Mouse (Mus musculus): ENCODE results near the gene Eya3. TPM values are rescaled to one million over a fixed set of nuclear protein-coding genes. Genes with fewer than 3 reads are reported as not detected.
"Not testable (repeated sequence)": the region's sequence is repeated elsewhere in the genome, so short reads cannot be mapped to it uniquely, and the experiment has no call there.

Gene Eya3
- polyA plus RNA-seq, 1 experiment from 2014 or later = 6.0 TPM

- not testable (repeated sequence) for H3K36me3 ChIP-seq (replicated peaks; ENCODE audit: insufficient read depth, low read length); H3K4me1 ChIP-seq (ENCODE audit: insufficient read depth); ATAC-seq; H3K4me2 ChIP-seq (ENCODE audit: low read depth, low read length); H3K9me3 ChIP-seq (ENCODE audit: low read length); H3K9ac ChIP-seq (replicated peaks); H3K4me3 ChIP-seq (ENCODE audit: low read depth, low read length); H3K27ac ChIP-seq (ENCODE audit: low read depth); DNase-seq; H3K27me3 ChIP-seq (ENCODE audit: insufficient read depth, low read length)
- TF ChIP-seq CTCF (IDR thresholded peaks at IDR 0.05; ENCODE audit: low read depth) = peak; percentile 24; the same call in 1 of the 2 replicates
- WGBS (ENCODE audit: insufficient replicate concordance) = 73% methylated on average over 3 of the region's 3 CpGs
Measured at GRCm38 (mm10) chr4:132763125-132763524, 124.3 kb downstream of the Eya3 start.

DNA sequence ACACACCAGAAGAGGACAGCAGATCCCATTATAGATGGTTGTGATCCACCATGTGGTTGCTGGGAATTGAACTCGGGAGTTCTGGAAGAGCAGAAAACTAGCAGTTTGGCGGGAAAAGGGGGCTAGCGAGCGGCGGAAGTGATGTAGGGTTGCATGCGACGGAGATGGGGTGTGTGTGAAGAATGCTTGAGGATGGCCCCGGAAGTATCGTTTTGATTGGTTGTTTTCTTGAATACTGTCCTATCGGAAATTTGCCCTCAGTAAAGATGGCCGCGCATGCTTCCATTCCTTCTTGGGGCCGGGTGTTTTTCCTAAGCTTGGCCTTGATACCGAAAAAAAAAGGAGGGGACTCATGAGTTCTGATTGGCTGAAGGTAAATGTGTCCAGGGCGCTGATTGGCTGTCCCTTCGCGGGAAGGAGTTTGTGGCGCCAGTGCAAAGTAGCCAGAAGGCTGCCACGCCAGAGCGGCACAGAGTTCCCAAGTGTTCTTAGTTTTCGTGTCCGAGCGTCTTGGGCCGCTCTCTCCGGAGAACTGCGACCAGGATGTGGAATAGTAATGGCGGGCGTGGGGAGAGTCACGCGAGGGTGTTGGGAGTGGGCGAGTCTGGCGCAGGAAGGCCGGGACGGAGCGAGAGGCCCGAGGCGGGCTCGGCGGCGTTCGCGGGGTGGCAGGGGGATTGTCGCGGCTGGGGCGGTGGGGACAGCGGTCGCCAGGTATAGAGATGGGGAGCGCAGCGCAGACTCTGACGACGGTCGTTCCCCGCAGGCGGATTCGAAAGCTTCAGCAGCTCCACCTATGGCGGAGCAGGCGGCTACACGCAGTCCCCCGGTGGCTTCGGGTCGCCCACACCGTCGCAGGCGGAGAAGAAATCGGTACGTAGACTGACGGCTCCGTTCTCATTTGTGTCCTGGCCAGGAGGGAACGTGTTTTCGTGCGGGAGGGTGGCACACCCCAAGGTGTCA is 129.4 kb downstream of the Eya3 start, which contains the start of gene Rpa2:
Rpa2 (plus strand) TSS at position 419 of the 963 bp plus-strand sequence.
- Histone ChIP-seq H3K4me3 (ENCODE audit: low read depth, low read length) (peak within 1 kb of the TSS; percentile 76), H3K27ac (ENCODE audit: low read depth) (peak within 1 kb of the TSS; percentile 90), H3K4me1 (ENCODE audit: insufficient read depth) (peaks cover 10% of the 10 kb centered on the region), H3K9ac (replicated peaks) (peak within 1 kb of the TSS; percentile 80), H3K9me3 (ENCODE audit: low read length) (no peaks in the 10 kb centered on the region), H3K36me3 (replicated peaks; ENCODE audit: insufficient read depth, low read length) (peaks cover 31% of the 10 kb centered on the region), H3K4me2 (ENCODE audit: low read depth, low read length) (peak within 1 kb of the TSS; percentile 84), H3K27me3 (ENCODE audit: insufficient read depth, low read length) (no peaks in the 10 kb centered on the region)
- peak; percentile 87 for TF ChIP-seq EP300 (IDR thresholded peaks at IDR 0.05; ENCODE audit: low read depth)
- no peak for TF ChIP-seq CTCF (IDR thresholded peaks at IDR 0.05; ENCODE audit: low read depth)
- DNase-seq = peak; percentile 98
- peak; percentile 97 for ATAC-seq
- WGBS (ENCODE audit: insufficient replicate concordance) = 3% methylated on average over 69 of the region's 71 CpGs

- 85% methylated on average over 9 of the region's 9 CpGs for WGBS (ENCODE audit: insufficient replicate concordance)
- ATAC-seq = no peak
Measured at GRCm38 (mm10) chr4:132771776-132772175, 133.0 kb downstream of the Eya3 start.

More at GRCm38 (mm10) chr4:132771776-132772175, 133.0 kb downstream of the Eya3 start:
- Histone ChIP-seq H3K4me2 (ENCODE audit: low read depth, low read length) (no peak overlapping the region), H3K4me1 (ENCODE audit: insufficient read depth) (peaks cover 10% of the 10 kb centered on the region), H3K27ac (ENCODE audit: low read depth) (no peak overlapping the region), H3K9me3 (ENCODE audit: low read length) (no peaks in the 10 kb centered on the region), H3K9ac (replicated peaks) (no peak overlapping the region), H3K36me3 (replicated peaks; ENCODE audit: insufficient read depth, low read length) (peaks cover 65% of the 10 kb centered on the region), H3K4me3 (ENCODE audit: low read depth, low read length) (no peak overlapping the region), H3K27me3 (ENCODE audit: insufficient read depth, low read length) (no peaks in the 10 kb centered on the region)
- DNase-seq = no peak
- TF ChIP-seq EP300 (IDR thresholded peaks at IDR 0.05; ENCODE audit: low read depth) (no peak), CTCF (IDR thresholded peaks at IDR 0.05; ENCODE audit: low read depth) (no peak)

Other genes with a start within 250 kb of the Eya3 start
- gene Phactr4, start 216.5 kb upstream of the Eya3 start, polyA plus RNA-seq (2015; fragmentation: Nextera tagmentation; extraction: Ambion mirVana) = 6.2 and 7.7 TPM in 2 replicates
- 8.0 and 10.1 TPM in 2 replicates for gene Med18, start 175.1 kb upstream of the Eya3 start, polyA plus RNA-seq (2015; fragmentation: Nextera tagmentation; extraction: Ambion mirVana)
- 7.3 and 8.7 TPM in 2 replicates for gene Sesn2, start 128.5 kb upstream of the Eya3 start, polyA plus RNA-seq (2015; fragmentation: Nextera tagmentation; extraction: Ambion mirVana)
- 935 and 945 TPM in 2 replicates for gene Atpif1, start 105.3 kb upstream of the Eya3 start, polyA plus RNA-seq (2015; fragmentation: Nextera tagmentation; extraction: Ambion mirVana)
- gene Dnajc8, start 103.4 kb upstream of the Eya3 start, polyA plus RNA-seq (2015; fragmentation: Nextera tagmentation; extraction: Ambion mirVana) = 70.7 and 71.5 TPM in 2 replicates
- gene Ptafr, start 74.9 kb upstream of the Eya3 start, polyA plus RNA-seq (2015; fragmentation: Nextera tagmentation; extraction: Ambion mirVana) = 1.0 and 1.3 TPM in 2 replicates
- 3.3 and 3.8 TPM in 2 replicates for gene Xkr8, start 93.6 kb downstream of the Eya3 start, polyA plus RNA-seq (2015; fragmentation: Nextera tagmentation; extraction: Ambion mirVana)
- gene Smpdl3b, start 118.3 kb downstream of the Eya3 start, polyA plus RNA-seq (2015; fragmentation: Nextera tagmentation; extraction: Ambion mirVana) = 0.31 and 0.34 TPM in 2 replicates
- 38.6 and 43.0 TPM in 2 replicates for gene Rpa2, start 129.3 kb downstream of the Eya3 start, polyA plus RNA-seq (2015; fragmentation: Nextera tagmentation; extraction: Ambion mirVana)
- 3.1 and 3.5 TPM in 2 replicates for gene Themis2, start 157.4 kb downstream of the Eya3 start, polyA plus RNA-seq (2015; fragmentation: Nextera tagmentation; extraction: Ambion mirVana)
- gene Ppp1r8, start 204.2 kb downstream of the Eya3 start, polyA plus RNA-seq (2015; fragmentation: Nextera tagmentation; extraction: Ambion mirVana) = 11.1 and 11.9 TPM in 2 replicates
- gene Stx12, start 245.5 kb downstream of the Eya3 start, polyA plus RNA-seq (2015; fragmentation: Nextera tagmentation; extraction: Ambion mirVana) = 14.4 and 17.0 TPM in 2 replicates

All from liver, postnatal 0 days (tissue).